Mouse (Mus musculus): ENCODE measurements around the gene Akap13. TPM values are rescaled to one million over a fixed set of nuclear protein-coding genes. Genes with fewer than 3 reads are reported as not detected.

Akap13 gene
- 543 TPM for total RNA-seq (2023)

GRCm38 (mm10) chr7:75455223-75456151 is at the start of gene Akap13:
TSS of gene Akap13 (plus strand) at chr7:75455534.

Other genes starting within 250 kb of the Akap13 start
- not detected for gene Sv2b, start 146.3 kb upstream of the Akap13 start, total RNA-seq (2023)

All from CD4-positive naive resting alpha-beta T cell, adult 76 days (primary cell).